Mouse (Mus musculus) heart, embryonic 14.5 days (tissue): ENCODE results near the gene Gm37240. TPM values are rescaled to one million over a fixed set of nuclear protein-coding genes. Genes with fewer than 3 reads are reported as not detected.

ENCODE experiments used
- ATAC-seq: fragments of 200-750 bp; cut with Nextera tagmentation; 2 replicates; pipeline ENCODE4 v1.8.0; 2017; ENCODE audit warnings: low read depth, moderate TSS enrichment; ENCODE audit not compliant: insufficient number of reproducible peaks, insufficient read depth, low FRiP score
- H3K27ac ChIP-seq, 2 experiments: fragments of 200-500 bp in 1 of 2; fragments of 300-500 bp in 1 of 2; sonication (generic) in 1 of 2; replicated peaks in 1 of 2; 2 replicates each; pipeline ENCODE4 v1.5.1; 2012 to 2014; ENCODE audit warnings: low read depth in 2 of 2, low read length in 2 of 2, control low read depth in 1 of 2, mild to moderate bottlenecking in 1 of 2, mixed read lengths in 1 of 2; ENCODE audit not compliant: control insufficient read depth in 1 of 2, insufficient read depth in 1 of 2
- H3K27me3 ChIP-seq: fragments of 300-500 bp; sonication (generic); 2 replicates; pipeline ENCODE4 v1.6.1; 2014; ENCODE audit warnings: mild to moderate bottlenecking, low read length, control low read depth; ENCODE audit not compliant: control insufficient read depth, insufficient read depth
- H3K36me3 ChIP-seq: fragments of 300-500 bp; sonication (generic); 2 replicates; pipeline ENCODE4 v1.6.1; 2014; ENCODE audit warnings: mild to moderate bottlenecking, control low read depth, low read length, mixed read lengths; ENCODE audit not compliant: control insufficient read depth, insufficient read depth
- H3K4me1 ChIP-seq, 2 experiments: fragments of 200-500 bp in 1 of 2; fragments of 300-500 bp in 1 of 2; sonication (generic) in 1 of 2; 2 replicates each; pipeline ENCODE4 v1.6.1; 2012 to 2014; ENCODE audit warnings: low read length in 2 of 2, control low read depth in 1 of 2, mixed read lengths in 1 of 2; ENCODE audit not compliant: control insufficient read depth in 2 of 2, insufficient read depth in 2 of 2
- H3K4me2 ChIP-seq: fragments of 300-500 bp; sonication (generic); 2 replicates; pipeline ENCODE4 v1.6.1; 2014; ENCODE audit warnings: mild to moderate bottlenecking, low read length
- H3K4me3 ChIP-seq, 2 experiments: fragments of 200-500 bp in 1 of 2; fragments of 300-500 bp in 1 of 2; sonication (generic) in 1 of 2; 2 replicates each; pipeline ENCODE4 v1.5.1; 2012 to 2014; ENCODE audit warnings: low read length in 2 of 2, mild to moderate bottlenecking in 2 of 2, control low read depth in 1 of 2, low read depth in 1 of 2, moderate library complexity in 1 of 2; ENCODE audit not compliant: control insufficient read depth in 1 of 2, insufficient read depth in 1 of 2
- H3K9ac ChIP-seq: fragments of 300-500 bp; sonication (generic); 2 replicates; pipeline ENCODE4 v1.6.1; 2014; ENCODE audit warnings: mild to moderate bottlenecking, low read length
- H3K9me3 ChIP-seq: fragments of 300-500 bp; sonication (generic); 2 replicates; pipeline ENCODE4 v1.6.1; 2016; ENCODE audit warnings: low read length, control low read depth; ENCODE audit not compliant: control insufficient read depth
- WGBS: fragments of 180-500 bp; shearing (Covaris S2); extraction: QIAGEN DNeasy Blood & Tissue Kit; methylation state at CpG from one replicate; pipeline ENCODE4 v1.1.7; 2014; 5-methylcytosine and 5-hydroxymethylcytosine counted together
- polyA plus RNA-seq: library from polyadenylated mRNA; unstranded; fragments of >200 nt; fragmentation: Nextera tagmentation; extraction: Ambion mirVana; gene quantifications from 2 replicates; pipeline ENCODE4 v1.2.1, GENCODE M21; 2014

The Gm37240 gene
- polyA plus RNA-seq, 1 experiment from 2014 or later: 12.3 TPM

DNA sequence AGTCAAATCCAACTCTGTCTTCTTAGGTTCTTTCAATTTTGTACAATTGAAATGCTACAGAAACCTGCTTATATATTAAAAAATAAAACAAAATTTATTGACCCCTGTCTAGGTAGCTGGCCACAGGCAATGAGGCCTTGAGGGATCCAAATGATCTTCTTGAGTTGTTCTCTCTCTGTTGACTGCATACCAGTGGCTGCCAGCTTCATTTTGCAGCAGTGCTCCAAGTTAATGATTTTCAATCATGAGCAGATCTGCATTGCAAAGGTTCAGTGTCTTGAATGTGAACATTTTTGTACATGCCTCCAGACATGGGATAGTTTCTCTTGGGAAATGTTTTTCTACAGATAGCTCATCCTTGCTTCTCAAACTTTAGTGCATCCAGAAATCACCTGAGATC is 17.1 kb upstream of the Gm37240 start:
- Histone ChIP-seq H3K4me3 (no peak overlapping the region), H3K27me3 (no peaks in the 10 kb centered on the region), H3K27ac (no peak overlapping the region), H3K9ac (no peak overlapping the region), H3K4me1 (no peaks in the 10 kb centered on the region), H3K9me3 (0 out of 2 replicates have a peak, but pooled peaks cover 4% of the 10 kb centered on the region), H3K36me3 (no peaks in the 10 kb centered on the region), H3K4me2 (no peak overlapping the region)
- no peak for ATAC-seq

DNA sequence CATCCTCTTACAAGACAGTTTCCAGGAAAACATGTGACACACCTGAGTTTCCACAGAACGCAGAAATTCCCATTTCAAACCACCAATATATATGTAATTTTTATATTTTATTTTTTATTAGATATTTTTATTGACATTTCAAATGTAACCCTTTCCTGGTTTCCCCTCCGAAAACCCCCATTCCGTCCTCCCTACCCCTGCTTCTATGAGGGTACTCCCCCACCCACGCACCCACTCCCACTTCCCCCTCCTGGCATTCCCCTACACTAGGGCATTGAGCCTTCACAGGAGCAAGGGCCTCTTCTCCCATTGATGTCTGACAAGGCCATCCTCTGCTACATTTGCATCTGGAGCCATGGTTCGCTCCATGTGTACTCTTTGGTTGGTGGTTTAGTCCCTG is 7.7 kb upstream of the Gm37240 start:
- Histone ChIP-seq H3K9ac (no peak overlapping the region), H3K27ac (no peak overlapping the region), H3K27me3 (no peaks in the 10 kb centered on the region), H3K4me1 (peaks cover 2 to 5% of the 10 kb centered on the region in 2 experiments; a peak in 1 of 4 replicates), H3K36me3 (no peaks in the 10 kb centered on the region), H3K4me2 (no peak overlapping the region), H3K9me3 (no peaks in the 10 kb centered on the region), H3K4me3 (no peak overlapping the region)
- no peak for ATAC-seq
- WGBS: 84% methylated on average over 5 of the region's 5 CpGs

DNA sequence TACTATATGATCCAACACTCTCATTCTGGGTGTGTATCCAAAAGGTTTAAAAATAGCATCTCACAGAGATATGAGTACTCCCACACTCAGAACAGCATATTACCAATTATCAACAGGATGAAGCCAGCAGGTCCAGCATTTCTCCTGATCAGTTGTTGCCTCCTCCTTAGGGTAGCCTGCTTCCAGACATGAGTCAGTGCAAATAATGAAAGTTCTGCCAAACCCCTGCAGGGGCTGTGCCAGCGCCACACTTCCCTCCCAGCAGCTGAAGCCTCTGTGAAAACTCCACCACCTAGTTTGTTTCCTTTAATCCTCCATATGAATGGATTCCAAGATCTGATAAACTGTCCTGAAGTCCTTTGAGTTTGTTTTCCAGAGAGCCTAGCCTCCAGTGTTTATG is 4.3 kb upstream of the Gm37240 start:
- H3K36me3 ChIP-seq: no peaks in the 10 kb centered on the region
- peaks cover 6 to 7% of the 10 kb centered on the region in 2 experiments for H3K4me1 ChIP-seq
- H3K4me3 ChIP-seq: no peak overlapping the region
- no peak overlapping the region for H3K9ac ChIP-seq
- no peaks in the 10 kb centered on the region for H3K27me3 ChIP-seq
- ATAC-seq: no peak
- WGBS: 67% methylated on average over 1 of the region's 1 CpGs
- no peak overlapping the region for H3K4me2 ChIP-seq
- H3K27ac ChIP-seq: no peak overlapping the region
- no peaks in the 10 kb centered on the region for H3K9me3 ChIP-seq

DNA sequence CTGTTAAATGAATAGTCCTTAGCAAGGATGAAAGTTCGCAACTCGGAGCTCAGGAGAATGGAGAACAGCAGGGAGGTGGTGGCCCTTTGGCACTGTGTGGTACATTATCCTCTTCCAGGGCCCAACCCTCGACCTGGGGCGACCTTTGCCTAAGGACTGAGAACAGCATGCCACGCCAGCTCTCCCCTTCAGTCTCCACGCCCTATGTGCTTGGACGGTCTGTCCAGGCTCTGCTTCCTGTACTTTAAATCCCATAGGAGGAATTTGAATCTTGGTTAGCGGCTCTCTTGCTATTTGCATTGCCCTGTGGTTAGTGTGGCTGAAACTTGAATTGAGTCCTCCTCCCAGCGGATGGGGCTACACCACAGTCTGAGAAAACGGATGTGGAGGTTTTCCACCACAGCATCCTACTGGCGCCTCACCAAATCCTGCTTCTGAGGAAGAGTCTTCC is 928 bp upstream of the Gm37240 start:
- Histone ChIP-seq H3K4me1 (peaks cover 6 to 15% of the 10 kb centered on the region in 2 experiments), H3K4me2 (peak overlapping the region; percentile 78), H3K4me3 (peak overlapping the region; percentile 63 to 81), H3K27me3 (no peaks in the 10 kb centered on the region), H3K27ac (peak overlapping the region in 1 of 2 experiments; percentile 71; a peak in 2 of 4 replicates), H3K9me3 (no peaks in the 10 kb centered on the region), H3K36me3 (no peaks in the 10 kb centered on the region), H3K9ac (peak overlapping the region; percentile 80)
- WGBS: 19% methylated on average over 11 of the region's 11 CpGs
- no peak for ATAC-seq

DNA sequence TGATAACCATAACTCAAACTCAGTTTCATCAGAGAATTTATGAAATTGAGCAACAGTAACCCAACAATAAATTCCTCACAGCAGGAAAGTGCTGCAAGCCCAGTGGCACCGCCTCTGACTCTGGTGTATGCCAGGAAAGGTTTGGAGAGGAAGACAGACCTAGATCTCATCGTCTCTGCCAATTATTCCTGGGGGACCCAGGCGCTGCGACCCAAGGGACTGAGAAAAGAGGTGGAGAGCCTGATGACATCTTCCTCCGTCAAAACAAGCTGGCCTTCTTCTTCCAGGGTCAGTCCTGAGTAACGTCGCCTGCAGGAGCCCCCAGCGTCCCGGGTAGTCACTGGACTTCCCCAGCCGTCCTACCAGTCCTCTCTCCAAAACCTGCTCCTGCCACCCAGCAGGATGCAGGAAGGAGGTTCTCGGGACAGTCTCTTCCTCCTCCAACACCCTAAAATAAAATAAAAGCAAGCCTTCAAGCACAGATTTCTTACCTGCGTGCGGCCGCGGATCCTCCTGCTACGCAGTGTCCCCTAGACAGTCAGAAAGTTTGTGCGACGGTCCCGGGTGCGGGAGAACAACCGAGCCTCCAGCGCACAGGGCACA is 581 bp downstream of the Gm37240 start:
- Histone ChIP-seq H3K27me3 (no peaks in the 10 kb centered on the region), H3K9me3 (no peaks in the 10 kb centered on the region), H3K36me3 (no peaks in the 10 kb centered on the region), H3K4me3 (peak overlapping the region; percentile 63 to 81), H3K27ac (peak overlapping the region; percentile 68 to 71), H3K9ac (peak overlapping the region; percentile 80), H3K4me1 (peaks cover 6 to 15% of the 10 kb centered on the region in 2 experiments), H3K4me2 (peak overlapping the region; percentile 78)
- peak; percentile 19; the same call in 1 of the 2 replicates for ATAC-seq
- WGBS: 2% methylated on average over 22 of the region's 22 CpGs

DNA sequence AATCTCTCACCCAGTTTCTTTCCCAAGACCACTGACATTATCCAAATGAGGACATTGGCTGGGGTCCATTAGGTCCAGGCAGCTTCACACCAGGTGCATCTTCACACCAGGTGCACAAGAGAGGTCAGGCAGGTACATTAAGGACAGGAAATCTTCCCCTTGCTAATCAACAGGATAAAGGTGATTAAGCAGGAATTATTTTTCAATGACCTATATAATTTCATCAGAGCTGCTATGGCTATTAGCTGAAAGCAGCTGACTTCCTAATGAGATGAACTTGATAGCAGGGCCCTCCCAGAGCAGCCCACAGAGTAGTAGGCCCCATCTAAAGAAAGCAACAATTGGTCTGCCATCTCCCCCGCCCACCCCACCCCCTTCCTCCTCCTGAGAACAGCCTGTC is 1.4 kb downstream of the Gm37240 start:
- Histone ChIP-seq H3K27ac (no peak overlapping the region), H3K27me3 (no peaks in the 10 kb centered on the region), H3K4me2 (peak overlapping the region; percentile 78), H3K9me3 (no peaks in the 10 kb centered on the region), H3K36me3 (no peaks in the 10 kb centered on the region), H3K4me3 (peak overlapping the region in 1 of 2 experiments; percentile 63; a peak in 2 of 4 replicates), H3K4me1 (peaks cover 4 to 12% of the 10 kb centered on the region in 2 experiments), H3K9ac (peak overlapping the region; percentile 80; the same call in 1 of the 2 replicates)
- ATAC-seq: no peak
- 67% methylated on average over 1 of the region's 1 CpGs for WGBS

DNA sequence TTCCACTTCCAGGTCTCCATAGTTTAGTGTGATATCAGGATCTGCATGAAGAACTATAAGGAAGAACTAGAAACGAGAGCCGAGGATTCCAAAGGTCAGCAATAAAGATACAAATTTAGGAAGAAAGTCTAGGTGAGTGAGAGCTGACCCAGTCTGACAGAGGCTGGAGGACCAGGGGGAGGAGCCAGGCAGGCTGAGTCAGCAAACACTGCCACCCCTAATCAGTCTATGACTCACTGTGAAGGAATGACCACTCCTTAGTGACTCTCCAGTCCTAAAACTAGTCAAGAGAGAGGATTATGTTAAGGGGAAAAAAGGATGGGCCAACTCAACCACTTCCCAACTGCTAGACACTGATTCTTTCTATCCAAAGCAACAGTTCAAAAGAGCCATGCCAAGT is 6.6 kb downstream of the Gm37240 start:
- Histone ChIP-seq H3K27ac (no peak overlapping the region), H3K4me2 (no peak overlapping the region), H3K36me3 (no peaks in the 10 kb centered on the region), H3K4me1 (peaks cover 13 to 35% of the 10 kb centered on the region in 2 experiments), H3K9me3 (no peaks in the 10 kb centered on the region), H3K9ac (no peak overlapping the region), H3K27me3 (no peaks in the 10 kb centered on the region), H3K4me3 (no peak overlapping the region)
- peak; percentile 64; the same call in 1 of the 2 replicates for ATAC-seq
- WGBS: 72% methylated on average over 2 of the region's 2 CpGs

DNA sequence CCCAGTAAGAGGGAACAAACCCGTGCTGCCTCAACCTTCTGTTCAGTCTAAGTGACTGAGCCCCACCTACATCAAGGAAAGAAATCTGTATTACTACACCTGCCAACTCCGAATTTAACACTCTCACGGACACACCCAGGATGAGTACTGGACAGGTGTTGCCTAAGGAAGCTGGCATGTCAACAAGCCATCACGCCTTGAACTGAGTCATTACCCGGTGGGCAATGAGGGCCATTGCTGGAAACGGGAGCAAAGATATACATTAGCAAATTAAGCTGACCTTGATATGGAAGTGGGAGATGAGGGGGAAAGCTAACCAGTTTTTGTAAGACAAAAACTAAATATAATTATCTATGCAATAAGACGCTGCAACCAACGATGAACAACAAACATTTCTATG is 7.2 kb downstream of the Gm37240 start:
- H3K9me3 ChIP-seq: no peaks in the 10 kb centered on the region
- H3K4me2 ChIP-seq: no peak overlapping the region
- 88% methylated on average over 8 of the region's 8 CpGs for WGBS
- ATAC-seq: no peak
- no peaks in the 10 kb centered on the region for H3K27me3 ChIP-seq
- no peaks in the 10 kb centered on the region for H3K36me3 ChIP-seq
- no peak overlapping the region for H3K27ac ChIP-seq
- no peak overlapping the region for H3K4me3 ChIP-seq
- H3K9ac ChIP-seq: no peak overlapping the region
- peaks cover 13 to 35% of the 10 kb centered on the region in 2 experiments for H3K4me1 ChIP-seq
